Mouse (Mus musculus): ENCODE measurements around the gene Ndufa8.

Gene Ndufa8

GRCm38 (mm10) chr2:36048748-36049566 lies at the start of gene Ndufa8, which contains the start of gene Morn5:
Ndufa8 (minus strand) TSS chr2:36049406.
Morn5 (plus strand) TSS chr2:36049458.
- DNase-seq: peak; percentile 99

- no peak for DNase-seq
Measured at GRCm38 (mm10) chr2:36098021-36098420, 48.8 kb upstream of the Ndufa8 start.

GRCm38 (mm10) chr2:36097129-36097815 lies 48.1 kb upstream of the Ndufa8 start:
- no peak for DNase-seq

GRCm38 (mm10) chr2:36093914-36094475 lies 44.8 kb upstream of the Ndufa8 start:
- DNase-seq: no peak

DNA sequence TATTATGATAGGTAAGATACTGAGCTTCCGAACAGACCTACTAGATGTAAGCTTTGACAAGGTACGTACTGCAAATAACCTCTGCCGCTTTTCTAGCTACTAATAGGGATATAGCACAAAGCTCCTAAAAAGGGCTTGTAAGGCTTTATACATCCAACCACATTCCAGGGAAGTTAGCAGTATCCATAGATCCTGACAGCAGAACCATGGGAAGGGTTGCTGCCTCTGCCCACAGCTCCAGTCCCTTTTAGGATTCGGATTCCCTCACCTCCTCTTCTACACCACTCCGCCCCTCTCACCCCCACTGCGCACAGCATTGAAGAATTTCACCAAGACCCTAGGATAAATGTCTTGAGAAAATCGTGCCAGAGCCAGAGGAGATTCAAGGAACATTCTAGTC lies 44.1 kb upstream of the Ndufa8 start:
- DNase-seq: no peak

- no peak for DNase-seq
Measured at GRCm38 (mm10) chr2:36092748-36093147, 43.5 kb upstream of the Ndufa8 start.

GRCm38 (mm10) chr2:36090853-36091741 lies 41.9 kb upstream of the Ndufa8 start:
- DNase-seq: peak; percentile 65

GRCm38 (mm10) chr2:36089190-36089589 lies 40.0 kb upstream of the Ndufa8 start:
- no peak for DNase-seq

DNA sequence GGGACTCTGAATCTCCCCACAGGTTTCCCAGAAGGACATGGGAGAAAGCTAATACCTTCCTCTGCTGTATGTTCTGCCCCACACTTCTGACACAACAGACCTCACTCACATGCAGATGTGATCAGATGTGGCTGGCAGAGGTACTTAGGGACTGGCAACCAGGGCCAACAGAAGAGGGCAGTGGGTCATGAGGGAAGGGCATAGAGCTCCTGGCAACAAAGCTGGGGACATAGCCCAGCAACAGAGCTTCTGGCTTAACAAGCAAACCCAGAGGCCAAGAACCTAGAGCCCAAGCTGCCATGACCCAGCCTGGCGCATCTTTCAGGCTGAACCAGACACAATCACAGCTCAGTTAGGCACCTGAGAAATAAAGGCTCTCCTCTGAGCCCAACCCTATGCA lies 35.8 kb upstream of the Ndufa8 start:
- DNase-seq: no peak

DNA sequence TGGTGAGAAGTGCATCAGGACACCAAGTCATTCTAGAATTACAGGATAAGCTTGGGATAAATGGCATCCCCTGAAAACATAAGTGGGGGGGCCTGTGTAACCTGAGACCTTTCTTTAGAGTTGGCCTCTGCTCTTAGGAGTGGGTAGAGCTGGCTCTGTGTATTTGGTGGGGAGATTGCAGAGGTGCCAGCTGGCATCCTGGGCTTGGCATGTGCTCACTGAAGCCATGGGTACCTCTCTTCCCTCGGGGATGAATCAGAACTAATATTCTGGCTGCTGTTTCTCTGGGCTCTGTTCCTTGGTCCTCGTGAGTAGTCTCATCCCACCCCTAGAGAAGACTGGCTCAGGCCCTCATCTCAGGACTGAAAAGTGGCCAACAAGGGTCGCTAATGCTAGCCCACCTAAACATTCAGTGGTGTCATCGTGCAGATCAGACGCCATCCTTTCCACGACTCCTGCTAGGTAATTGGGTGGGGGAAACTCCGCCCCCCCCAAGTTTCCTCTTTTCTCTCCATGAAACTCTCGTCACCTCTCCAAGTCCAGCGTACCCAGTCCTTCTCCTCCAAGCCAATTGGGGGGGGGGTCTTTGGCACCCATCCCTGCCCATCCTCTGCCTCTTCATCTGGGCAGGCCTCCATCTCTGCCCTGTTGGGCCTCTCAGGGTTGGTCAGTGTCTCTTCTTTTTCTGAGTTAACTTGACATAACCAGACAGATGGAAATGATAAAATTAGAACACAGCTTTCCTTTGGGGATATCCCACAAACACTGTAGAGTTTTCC lies 33.8 kb upstream of the Ndufa8 start:
- DNase-seq: no peak

GRCm38 (mm10) chr2:36081446-36081845 lies 32.2 kb upstream of the Ndufa8 start:
- DNase-seq: no peak

- DNase-seq: no peak
Measured at GRCm38 (mm10) chr2:36077160-36077761, 28.1 kb upstream of the Ndufa8 start.

GRCm38 (mm10) chr2:36075210-36075609 lies 26.0 kb upstream of the Ndufa8 start:
- DNase-seq: no peak

- DNase-seq: no peak
Measured at GRCm38 (mm10) chr2:36073781-36074180, 24.6 kb upstream of the Ndufa8 start.

GRCm38 (mm10) chr2:36071660-36072305 lies 22.6 kb upstream of the Ndufa8 start:
- no peak for DNase-seq

- DNase-seq: no peak
Measured at GRCm38 (mm10) chr2:36067132-36067531, 17.9 kb upstream of the Ndufa8 start.

- no peak for DNase-seq
Measured at GRCm38 (mm10) chr2:36061409-36061808, 12.2 kb upstream of the Ndufa8 start.

DNA sequence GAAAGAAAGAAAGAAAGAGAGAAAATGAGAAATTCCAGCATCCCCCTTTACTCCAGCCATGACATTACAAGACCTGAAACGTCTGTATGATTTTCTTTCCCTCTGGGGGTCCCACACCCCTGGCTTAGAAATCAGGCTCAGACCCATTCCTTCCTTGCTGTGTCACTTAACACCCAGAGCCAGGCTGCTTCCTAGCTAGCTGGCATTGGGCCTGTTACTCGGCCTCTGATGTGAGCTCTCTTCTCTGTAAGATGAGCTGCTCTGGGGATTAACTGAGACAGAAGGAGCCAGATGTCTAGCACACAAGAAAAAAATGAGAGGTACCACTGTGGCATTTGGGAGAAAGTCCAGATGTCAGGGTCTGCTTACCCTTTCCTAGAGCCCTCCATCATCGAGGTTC lies 7.0 kb upstream of the Ndufa8 start:
- no peak for DNase-seq

DNA sequence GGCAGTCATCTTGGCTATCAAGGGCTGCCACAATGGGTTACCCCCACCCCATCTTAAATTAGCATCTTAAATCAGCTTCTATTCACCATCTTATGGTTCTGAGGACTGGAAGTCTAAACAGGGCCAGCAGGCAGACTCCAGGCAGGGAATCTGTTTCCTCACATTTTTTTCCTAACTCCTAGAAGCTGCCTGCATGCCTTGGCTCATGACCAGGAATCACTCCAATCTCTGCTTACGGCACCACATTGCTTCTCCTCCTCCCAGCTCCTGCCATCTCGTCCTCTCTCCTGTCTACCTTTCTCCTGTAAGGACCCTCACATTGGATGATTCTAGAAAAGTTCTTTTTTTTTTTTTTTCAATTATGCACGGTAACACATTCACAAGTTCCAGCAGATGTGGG lies 4.0 kb upstream of the Ndufa8 start:
- no peak for DNase-seq

DNA sequence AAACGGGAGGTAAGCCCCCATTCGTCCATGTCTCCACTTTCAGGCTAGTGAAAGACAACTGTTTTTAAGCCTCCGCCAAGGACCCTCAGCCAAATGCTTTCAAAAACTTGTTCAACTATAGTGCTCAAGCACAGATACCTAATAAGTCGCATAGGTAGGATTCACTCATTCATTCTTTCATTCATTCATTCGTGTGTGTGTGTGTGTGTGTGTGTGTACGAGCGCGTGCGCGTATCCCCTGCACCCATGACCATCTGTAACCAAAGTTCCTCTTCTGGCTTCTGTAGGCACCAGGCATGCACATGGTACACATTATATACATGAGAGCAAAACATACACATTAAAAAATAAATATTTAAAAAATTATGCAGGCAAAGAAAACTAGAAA lies 355 bp upstream of the Ndufa8 start:
- no peak for DNase-seq

DNA sequence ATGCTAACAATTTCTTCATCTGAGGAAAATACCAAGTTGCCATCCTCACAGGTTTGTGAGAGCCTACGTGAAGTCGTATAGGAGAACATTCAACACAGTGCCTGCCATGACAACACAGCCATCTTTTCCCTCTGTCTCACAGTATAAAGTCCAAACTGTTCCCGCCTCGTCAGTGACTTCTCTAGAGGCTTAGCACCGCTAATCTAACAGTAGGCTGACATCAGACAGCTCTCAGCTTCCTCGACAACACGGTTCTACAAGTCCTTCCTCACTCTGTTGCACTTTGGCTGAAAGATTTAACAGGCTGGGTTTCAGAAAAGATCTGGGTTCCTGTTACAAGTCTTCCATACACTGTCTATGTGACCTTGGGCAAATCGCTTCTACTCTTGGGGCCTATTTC lies 1.0 kb downstream of the Ndufa8 start:
- DNase-seq: no peak
